ENCODE assay signal across 21 mouse cellular contexts in the genomic region with DNA sequence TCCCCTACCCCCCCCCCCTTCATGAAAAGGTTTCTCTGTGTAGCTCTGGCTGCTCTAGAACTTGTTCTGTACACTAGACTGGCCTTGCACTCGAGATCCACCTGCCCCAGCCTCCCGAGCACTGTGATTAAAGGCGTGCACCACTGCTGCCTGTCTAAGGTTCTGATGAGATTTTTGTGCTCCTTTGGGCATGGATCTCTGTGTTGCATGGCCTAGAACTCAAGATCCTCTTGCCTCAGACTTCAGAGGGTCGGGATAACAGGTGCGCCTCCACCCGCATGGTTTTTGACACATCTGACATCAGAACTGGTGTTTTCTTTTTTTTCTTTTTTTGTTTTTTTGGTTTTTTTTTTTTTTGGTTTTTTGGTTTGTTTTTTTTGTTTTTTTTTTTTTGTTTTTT. TPM values are rescaled to one million over a fixed set of nuclear protein-coding genes. Genes with fewer than 3 reads are reported as not detected.
DNase-seq lines count a peak whose midpoint lies in the region; ATAC-seq and TF ChIP-seq lines count a peak whose summit lies in the region.
"Had no signal": no experiment of that assay in that cellular context is flagged by ENCODE, and none has a peak within 500 bp of the region (broad histone marks: within the 10 kb centered on the region; RNA-seq: fewer than 3 reads in every experiment).

No protein-coding gene starts in this region.

- H3K4me1 ChIP-seq in midbrain, embryonic 11.5 days (ENCODE audit: control insufficient read depth, insufficient read depth, low read length), result peaks cover 6% of the 10 kb centered on the region; the same call in 1 of the 2 replicates
- peaks cover 2% of the 10 kb centered on the region; the same call in 1 of the 2 replicates for H3K4me1 ChIP-seq in midbrain, embryonic 16.5 days (ENCODE audit: control insufficient read depth, insufficient read depth, low read length)
- H3K4me1 ChIP-seq in thymus, adult 2 months (replicated peaks; ENCODE audit: control insufficient read depth, insufficient read depth, low read length), result peaks cover 8% of the 10 kb centered on the region

- TF ChIP-seq CTCF in thymus, adult 2 months (IDR thresholded peaks at IDR 0.05; ENCODE audit: borderline replicate concordance, control insufficient read depth, extremely low read depth, insufficient read depth, low read length, poor library complexity), result no peak

- no peak overlapping the region for H3K4me3 ChIP-seq in midbrain, embryonic 11.5 days (ENCODE audit: low read depth, low read length)
- H3K4me3 ChIP-seq in midbrain, embryonic 16.5 days (ENCODE audit: low read depth, low read length), result no peak overlapping the region
- H3K4me3 ChIP-seq in thymus, adult 2 months (ENCODE audit: control insufficient read depth, insufficient read depth, low read length), result no peak overlapping the region
- H3K4me3 ChIP-seq: embryonic facial prominence, embryonic 10.5 days; forebrain, embryonic 13.5 days; gastrocnemius, adult 2 months; heart, adult 2 months; heart, embryonic 12.5 days; hindbrain, embryonic 10.5 days had no signal

- H3K36me3 ChIP-seq in midbrain, embryonic 11.5 days (ENCODE audit: control insufficient read depth, insufficient read depth, low read length), result peaks cover 65% of the 10 kb centered on the region
- H3K36me3 ChIP-seq in midbrain, embryonic 16.5 days (ENCODE audit: control insufficient read depth, insufficient read depth, low read length), result peaks cover 64% of the 10 kb centered on the region
- peaks cover 74% of the 10 kb centered on the region for H3K36me3 ChIP-seq in thymus, adult 2 months (ENCODE audit: control insufficient read depth, insufficient read depth, low read length)

- TF ChIP-seq POLR2A in thymus, adult 2 months (IDR thresholded peaks at IDR 0.05; ENCODE audit: control insufficient read depth, extremely low read depth, insufficient read depth, low read length, poor library complexity), result no peak

- ATAC-seq in midbrain, embryonic 11.5 days (ENCODE audit: low FRiP score), result no peak
- no peak for ATAC-seq in midbrain, embryonic 16.5 days
- ATAC-seq: activated CD4-positive, CD25-positive, alpha-beta regulatory T cell, adult 4 months; forebrain, embryonic 13.5 days; forebrain, postnatal 0 days; Patski had no signal

- peak; percentile 0 for DNase-seq in gastrocnemius, postnatal 10 days
- no peak for DNase-seq in gastrocnemius, postnatal 25 days
- peak; percentile 54 for DNase-seq in midbrain, embryonic 11.5 days (ENCODE audit: low spot score, missing footprints)
- DNase-seq in right cerebral cortex, postnatal 25 days, result peak; percentile 1
- no peak for DNase-seq in right cerebral cortex, postnatal 14 days
- peak; percentile 4 for DNase-seq in thymus, postnatal 4 days
- DNase-seq in thymus, adult 2 months, result no peak
- DNase-seq: adrenal gland, postnatal 14 days; cerebellum, adult 11-12 months; cerebellum, adult 9-10 months; forebrain, postnatal 0 days had no signal

- H3K27ac ChIP-seq in midbrain, embryonic 11.5 days (ENCODE audit: low read depth, low read length), result no peak overlapping the region
- H3K27ac ChIP-seq in midbrain, embryonic 16.5 days (ENCODE audit: low read length), result no peak overlapping the region
- H3K27ac ChIP-seq in thymus, adult 2 months (ENCODE audit: control insufficient read depth, insufficient read depth, low read length), result no peak overlapping the region
- H3K27ac ChIP-seq: embryonic facial prominence, embryonic 10.5 days; forebrain, embryonic 13.5 days; gastrocnemius, adult 2 months; heart, adult 2 months; hindbrain, embryonic 10.5 days; hindbrain, embryonic 14.5 days had no signal

- no peak overlapping the region for H3K4me2 ChIP-seq in midbrain, embryonic 11.5 days
- H3K4me2 ChIP-seq in midbrain, embryonic 16.5 days (ENCODE audit: low read length), result no peak overlapping the region
- H3K4me2 ChIP-seq: forebrain, embryonic 13.5 days; heart, embryonic 12.5 days; hindbrain, embryonic 14.5 days had no signal

- WGBS in midbrain, embryonic 11.5 days, result 92% methylated on average over 6 of the region's 6 CpGs
- WGBS in midbrain, embryonic 16.5 days, result 94% methylated on average over 6 of the region's 6 CpGs
- WGBS in thymus, adult 2 months, result 85% methylated on average over 6 of the region's 6 CpGs

- H3K9me3 ChIP-seq in midbrain, embryonic 11.5 days (ENCODE audit: control insufficient read depth, low read length), result no peaks in the 10 kb centered on the region
- no peaks in the 10 kb centered on the region for H3K9me3 ChIP-seq in midbrain, embryonic 16.5 days (replicated peaks; ENCODE audit: control insufficient read depth, low read length, poor library complexity, severe bottlenecking)
- H3K9me3 ChIP-seq: embryonic facial prominence, embryonic 10.5 days; forebrain, embryonic 13.5 days; heart, embryonic 12.5 days; hindbrain, embryonic 10.5 days had no signal

- no peak overlapping the region for H3K9ac ChIP-seq in midbrain, embryonic 11.5 days (ENCODE audit: low read length)
- no peak overlapping the region for H3K9ac ChIP-seq in midbrain, embryonic 16.5 days (ENCODE audit: low read depth, low read length)
- H3K9ac ChIP-seq: forebrain, embryonic 13.5 days; forebrain, postnatal 0 days; heart, embryonic 12.5 days; hindbrain, embryonic 14.5 days had no signal

- H3K27me3 ChIP-seq in midbrain, embryonic 11.5 days (ENCODE audit: control insufficient read depth, insufficient read depth, low read length), result no peaks in the 10 kb centered on the region
- no peaks in the 10 kb centered on the region for H3K27me3 ChIP-seq in midbrain, embryonic 16.5 days (ENCODE audit: control insufficient read depth, insufficient read depth, low read depth, low read length)
- H3K27me3 ChIP-seq in thymus, adult 2 months (ENCODE audit: control insufficient read depth, insufficient read depth, low read length), result no peaks in the 10 kb centered on the region
- H3K27me3 ChIP-seq: forebrain, embryonic 13.5 days; heart, embryonic 12.5 days; Patski had no signal

RNA-seq across cellular contexts. Expression of a gene that starts 3.9 kb away (rescaled TPM):
- 1 to 10 TPM; 3.3 to 5.8 TPM for total RNA-seq in gastrocnemius, postnatal 10 days (2021)
- 1 to 10 TPM; 1.8 to 3.8 TPM for total RNA-seq in gastrocnemius, postnatal 25 days (2021)
- polyA plus RNA-seq in midbrain, embryonic 11.5 days (2014; fragmentation: Nextera tagmentation; extraction: Ambion mirVana), result 7.8 TPM in 2 replicates
- polyA plus RNA-seq in midbrain, embryonic 16.5 days (2015; fragmentation: Nextera tagmentation; extraction: Ambion mirVana), result 40.3 and 42.1 TPM in 2 replicates
- 169 and 195 TPM in 2 replicates for polyA plus RNA-seq in thymus, adult 2 months (2012; rRNA removed)

RNA-seq across cellular contexts. Expression of a gene that starts 13.6 kb away (rescaled TPM):
- total RNA-seq in gastrocnemius, postnatal 10 days (2021), result 10 to 100 TPM; 11.5 to 17.7 TPM
- total RNA-seq in gastrocnemius, postnatal 25 days (2021), result 10 to 100 TPM; 11.5 to 12.8 TPM
- 41.5 and 42.2 TPM in 2 replicates for polyA plus RNA-seq in midbrain, embryonic 11.5 days (2014; fragmentation: Nextera tagmentation; extraction: Ambion mirVana)
- polyA plus RNA-seq in midbrain, embryonic 16.5 days (2015; fragmentation: Nextera tagmentation; extraction: Ambion mirVana), result 38.8 and 44.3 TPM in 2 replicates
- 24.4 and 25.6 TPM in 2 replicates for polyA plus RNA-seq in thymus, adult 2 months (2012; rRNA removed)

RNA-seq across cellular contexts. Expression of a gene that starts 13.6 kb away (rescaled TPM):
- 10 to 100 TPM; 13.4 to 17.8 TPM for total RNA-seq in gastrocnemius, postnatal 10 days (2021)
- total RNA-seq in gastrocnemius, postnatal 25 days (2021), result 10 to 100 TPM in 1 of 2 experiments, 1 to 10 TPM in 1; 9.4 to 11.3 TPM
- 33.8 and 40.7 TPM in 2 replicates for polyA plus RNA-seq in midbrain, embryonic 11.5 days (2014; fragmentation: Nextera tagmentation; extraction: Ambion mirVana)
- polyA plus RNA-seq in midbrain, embryonic 16.5 days (2015; fragmentation: Nextera tagmentation; extraction: Ambion mirVana), result 55.5 and 57.1 TPM in 2 replicates
- 213 and 231 TPM in 2 replicates for polyA plus RNA-seq in thymus, adult 2 months (2012; rRNA removed)

RNA-seq across cellular contexts. Expression of a gene that starts 17.7 kb away (rescaled TPM):
- total RNA-seq in gastrocnemius, postnatal 10 days (2021), result under 1 TPM; 0.07 to 0.25 TPM
- under 1 TPM; 0.05 to 0.08 TPM for total RNA-seq in gastrocnemius, postnatal 25 days (2021)
- 0.72 and 1.2 TPM in 2 replicates for polyA plus RNA-seq in midbrain, embryonic 11.5 days (2014; fragmentation: Nextera tagmentation; extraction: Ambion mirVana)
- 0.69 and 0.88 TPM in 2 replicates for polyA plus RNA-seq in midbrain, embryonic 16.5 days (2015; fragmentation: Nextera tagmentation; extraction: Ambion mirVana)
- 10.3 and 12.0 TPM in 2 replicates for polyA plus RNA-seq in thymus, adult 2 months (2012; rRNA removed)

RNA-seq across cellular contexts. Expression of a gene that starts 27.8 kb away (rescaled TPM):
- total RNA-seq in gastrocnemius, postnatal 10 days (2021), result 1 to 10 TPM in 1 of 2 experiments, under 1 TPM in 1; 0.47 to 1.1 TPM
- total RNA-seq in gastrocnemius, postnatal 25 days (2021), result not detected
- polyA plus RNA-seq in midbrain, embryonic 11.5 days (2014; fragmentation: Nextera tagmentation; extraction: Ambion mirVana), result 33.9 and 39.1 TPM in 2 replicates
- 58.9 and 65.7 TPM in 2 replicates for polyA plus RNA-seq in midbrain, embryonic 16.5 days (2015; fragmentation: Nextera tagmentation; extraction: Ambion mirVana)
- polyA plus RNA-seq in thymus, adult 2 months (2012; rRNA removed), result 29.0 and 34.2 TPM in 2 replicates
- total RNA-seq: gastrocnemius, adult 2 months had no signal

Comparison
In these comparisons a context has a peak if more than half of its experiments do, and no peak if none do; other contexts are left out.
1. DNase-seq: peak in gastrocnemius, postnatal 10 days (single experiment), midbrain, embryonic 11.5 days (single experiment), right cerebral cortex, postnatal 25 days (single experiment) and thymus, postnatal 4 days (single experiment); none in gastrocnemius, postnatal 25 days (single experiment), right cerebral cortex, postnatal 14 days (single experiment) and thymus, adult 2 months (single experiment).